Mouse (Mus musculus) heart, postnatal 0 days (tissue): ENCODE results near the gene Gm37240.

ENCODE experiments used
- CTCF ChIP-seq: IDR thresholded peaks from 2 replicates; pipeline ENCODE4 v1.5.1; 2016; ENCODE audit warnings: antibody characterized with exemption, control low read depth, low read depth
- EP300 ChIP-seq: IDR thresholded peaks from 2 replicates; pipeline ENCODE4 v1.6.1; 2016; ENCODE audit warnings: antibody characterized with exemption, low read depth

- TF ChIP-seq CTCF: no peak
- no peak for TF ChIP-seq EP300
Observed at GRCm38 (mm10) chr3:85378703-85379395, 508.5 kb downstream of the Gm37240 start.
